Mouse (Mus musculus) stomach, embryonic 16.5 days (tissue): ENCODE data around the gene Arhgap27. TPM values are rescaled to one million over a fixed set of nuclear protein-coding genes. Genes with fewer than 3 reads are reported as not detected.

Experiments
- ATAC-seq: fragments of 200-750 bp; cut with Nextera tagmentation; 2 replicates; pipeline ENCODE4 v1.8.0; 2017; ENCODE audit warnings: moderate number of reproducible peaks, moderate TSS enrichment; ENCODE audit not compliant: insufficient read depth, low FRiP score
- H3K27ac ChIP-seq: fragments of 300-500 bp; sonication (generic); 2 replicates; pipeline ENCODE4 v1.5.1; 2014; ENCODE audit warnings: low read length
- H3K27me3 ChIP-seq: fragments of 300-500 bp; sonication (generic); 2 replicates; pipeline ENCODE4 v1.6.1; 2014; ENCODE audit warnings: low read length, control low read depth, mixed read lengths; ENCODE audit not compliant: control insufficient read depth, insufficient read depth
- H3K36me3 ChIP-seq: fragments of 300-500 bp; sonication (generic); 2 replicates; pipeline ENCODE4 v1.6.1; 2014; ENCODE audit warnings: low read length; ENCODE audit not compliant: control insufficient read depth, insufficient read depth
- H3K4me1 ChIP-seq: fragments of 300-500 bp; sonication (generic); 2 replicates; pipeline ENCODE4 v1.6.1; 2014; ENCODE audit warnings: low read length, control low read depth, mixed read lengths; ENCODE audit not compliant: control insufficient read depth, insufficient read depth
- H3K4me2 ChIP-seq: fragments of 300-500 bp; sonication (generic); 2 replicates; pipeline ENCODE4 v1.6.1; 2014; ENCODE audit warnings: low read depth, low read length, mixed read lengths
- H3K4me3 ChIP-seq: fragments of 300-500 bp; sonication (generic); replicated peaks from 2 replicates; pipeline ENCODE4 v1.5.1; 2014; ENCODE audit warnings: mild to moderate bottlenecking, low read length
- H3K9ac ChIP-seq: fragments of 300-500 bp; sonication (generic); 2 replicates; pipeline ENCODE4 v1.6.1; 2014; ENCODE audit warnings: low read length
- H3K9me3 ChIP-seq: fragments of 300-500 bp; sonication (generic); replicated peaks from 2 replicates; pipeline ENCODE4 v1.6.1; 2016; ENCODE audit warnings: low read length, control low read depth; ENCODE audit not compliant: control insufficient read depth
- WGBS: fragments of 180-500 bp; shearing (Covaris S2); extraction: QIAGEN DNeasy Blood & Tissue Kit; methylation state at CpG from one replicate; pipeline ENCODE4 v1.1.7; 2014; 5-methylcytosine and 5-hydroxymethylcytosine counted together
- polyA plus RNA-seq: library from polyadenylated mRNA; unstranded; fragments of >200 nt; fragmentation: Nextera tagmentation; extraction: Ambion mirVana; gene quantifications from 2 replicates; pipeline ENCODE4 v1.2.1, GENCODE M21; 2015

Gene Arhgap27
- polyA plus RNA-seq, 1 experiment from 2014 or later = 19.1 TPM

DNA sequence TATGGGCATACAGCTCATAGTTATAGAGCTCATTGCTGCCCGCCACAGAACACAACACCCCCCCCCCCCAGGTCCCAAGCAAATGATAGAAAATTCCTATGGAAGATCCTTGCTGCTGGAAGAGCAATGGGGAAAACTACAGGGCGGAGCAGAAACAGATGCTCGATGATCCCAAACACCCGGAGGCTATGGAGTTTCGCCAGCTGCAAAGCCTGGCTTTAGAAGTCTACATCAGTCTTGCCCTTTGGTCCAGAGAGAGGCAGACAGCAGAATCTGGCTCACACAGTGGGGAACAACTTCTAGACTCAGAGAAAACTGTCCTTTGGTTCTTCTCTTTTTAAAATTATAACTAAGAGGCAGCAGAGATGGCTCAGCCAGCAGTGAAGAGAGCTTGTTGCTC, 27.9 kb downstream of the Arhgap27 start:
- WGBS = 63% methylated on average over 5 of the region's 5 CpGs
- H3K9ac ChIP-seq = no peak overlapping the region
- H3K4me3 ChIP-seq = no peak overlapping the region
- no peaks in the 10 kb centered on the region for H3K9me3 ChIP-seq
- H3K27me3 ChIP-seq = peaks cover 14% of the 10 kb centered on the region; the same call in 1 of the 2 replicates
- H3K27ac ChIP-seq = peak overlapping the region; percentile 56
- no peak for ATAC-seq
- peaks cover 35% of the 10 kb centered on the region for H3K4me1 ChIP-seq
- no peaks in the 10 kb centered on the region for H3K36me3 ChIP-seq
- no peak overlapping the region for H3K4me2 ChIP-seq

DNA sequence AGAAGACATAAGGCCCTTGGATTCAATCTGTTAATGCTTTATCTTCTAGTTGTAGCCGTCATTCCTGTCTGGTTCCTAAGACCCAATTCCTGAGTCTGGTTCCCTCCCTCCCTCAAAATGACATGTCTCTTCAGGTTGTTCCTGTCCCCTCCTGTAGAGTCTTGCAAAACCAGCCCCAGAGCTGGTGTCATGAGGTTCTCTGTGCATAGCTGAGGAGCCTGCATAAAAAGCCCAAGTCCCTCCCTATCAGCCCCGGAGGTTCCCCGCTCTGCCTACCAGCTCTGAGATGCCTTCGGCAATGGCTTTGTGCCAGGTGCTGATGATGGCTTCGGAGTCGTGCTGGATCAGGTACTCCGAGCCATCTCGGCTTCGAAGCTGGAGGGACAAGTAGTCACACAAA, 28.6 kb downstream of the Arhgap27 start:
- Histone ChIP-seq H3K9ac (no peak overlapping the region), H3K4me3 (no peak overlapping the region), H3K27ac (peak overlapping the region; percentile 68), H3K27me3 (peaks cover 14% of the 10 kb centered on the region; the same call in 1 of the 2 replicates), H3K4me1 (peaks cover 29% of the 10 kb centered on the region), H3K9me3 (no peaks in the 10 kb centered on the region), H3K36me3 (no peaks in the 10 kb centered on the region), H3K4me2 (no peak overlapping the region)
- ATAC-seq = peak; percentile 38; the same call in 1 of the 2 replicates
- 77% methylated on average over 9 of the region's 9 CpGs for WGBS

DNA sequence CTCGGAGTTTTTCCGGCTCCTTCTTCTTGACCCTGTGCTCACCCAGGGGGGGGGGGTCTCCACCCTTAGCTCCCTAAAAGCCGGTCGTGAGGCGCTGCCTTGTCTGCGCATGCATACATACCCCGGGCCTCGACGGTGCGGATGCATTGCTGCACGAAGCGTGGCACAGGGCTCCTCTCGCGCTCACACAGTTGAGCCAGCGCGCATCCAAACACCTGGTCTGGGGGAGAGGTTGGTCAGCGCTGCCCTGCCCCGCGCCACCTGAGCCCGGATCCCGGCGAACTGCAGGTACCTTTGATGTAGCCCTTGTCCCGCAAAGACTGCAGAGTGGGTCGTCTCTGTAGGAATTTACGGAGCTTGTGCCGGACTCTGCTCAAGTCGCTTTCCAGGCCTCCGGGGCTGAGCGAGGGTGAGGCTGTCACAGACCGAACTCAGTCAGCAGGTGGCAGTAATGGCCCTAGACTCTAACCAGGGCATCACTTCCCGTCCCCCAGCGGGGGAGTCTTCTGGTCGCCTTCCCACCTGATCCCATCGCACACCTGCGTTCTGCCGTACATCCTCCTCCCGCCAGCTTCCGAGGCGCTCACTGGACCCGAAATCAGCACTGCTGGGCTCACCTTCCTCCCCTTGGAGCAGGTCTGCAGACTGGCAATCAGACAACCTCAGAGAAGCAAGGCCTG, 29.6 kb downstream of the Arhgap27 start:
- ATAC-seq = no peak
- no peaks in the 10 kb centered on the region for H3K36me3 ChIP-seq
- H3K4me1 ChIP-seq = peaks cover 23% of the 10 kb centered on the region; the same call in 1 of the 2 replicates
- peak overlapping the region; percentile 25 for H3K4me3 ChIP-seq
- 27% methylated on average over 40 of the region's 40 CpGs for WGBS
- H3K9me3 ChIP-seq = no peaks in the 10 kb centered on the region
- H3K27ac ChIP-seq = peak overlapping the region; percentile 68
- H3K4me2 ChIP-seq = peak overlapping the region; percentile 38; the same call in 1 of the 2 replicates
- H3K9ac ChIP-seq = peak overlapping the region; percentile 42
- peaks cover 14% of the 10 kb centered on the region; the same call in 1 of the 2 replicates for H3K27me3 ChIP-seq

GRCm38 (mm10) chr11:103332890-103333651, 30.4 kb downstream of the Arhgap27 start:
- Histone ChIP-seq H3K9me3 (no peaks in the 10 kb centered on the region), H3K36me3 (no peaks in the 10 kb centered on the region), H3K27me3 (peaks cover 14% of the 10 kb centered on the region; the same call in 1 of the 2 replicates), H3K9ac (peak overlapping the region; percentile 32; the same call in 1 of the 2 replicates), H3K4me3 (peak overlapping the region; percentile 25), H3K4me1 (peaks cover 23% of the 10 kb centered on the region; the same call in 1 of the 2 replicates), H3K4me2 (peak overlapping the region; percentile 38), H3K27ac (no peak overlapping the region)
- WGBS = 45% methylated on average over 34 of the region's 34 CpGs
- ATAC-seq = no peak

DNA sequence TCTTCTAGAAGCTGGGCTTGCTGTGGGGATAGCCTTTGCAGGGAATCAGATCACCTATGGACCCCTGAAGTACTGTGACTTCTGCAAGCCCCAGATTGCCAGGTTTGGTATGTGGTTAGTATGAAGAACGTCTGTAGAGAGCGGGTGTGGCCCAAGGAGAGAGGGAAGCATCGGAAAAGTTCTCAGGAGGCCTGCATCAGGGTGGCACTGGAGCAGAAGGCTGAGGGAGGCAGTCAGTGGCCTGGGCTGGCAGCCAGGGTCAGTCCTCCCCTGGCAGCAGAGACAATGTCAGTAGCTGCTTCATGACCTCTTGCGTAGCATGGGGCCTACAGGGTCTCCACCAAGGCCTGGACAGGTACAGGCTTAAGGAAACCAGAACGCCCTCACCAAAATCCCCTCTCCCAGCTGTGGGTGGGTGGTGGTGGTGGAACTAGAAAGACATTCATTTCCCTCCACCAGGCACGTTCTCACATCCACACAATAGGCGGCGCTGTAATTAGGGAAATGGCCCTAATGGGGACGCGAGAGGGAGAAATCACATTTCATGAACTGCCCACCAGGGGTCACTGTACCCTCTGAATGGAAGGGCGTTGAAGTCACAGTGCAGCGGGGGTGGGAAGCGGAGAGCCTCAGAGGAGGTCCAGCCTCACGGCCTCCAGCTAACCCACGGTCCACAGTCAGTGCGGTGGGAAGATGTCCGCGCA, 31.2 kb downstream of the Arhgap27 start:
- Histone ChIP-seq H3K9ac (no peak overlapping the region), H3K4me3 (peak overlapping the region; percentile 25), H3K27me3 (peaks cover 14% of the 10 kb centered on the region; the same call in 1 of the 2 replicates), H3K27ac (no peak overlapping the region), H3K4me1 (peaks cover 23% of the 10 kb centered on the region; the same call in 1 of the 2 replicates), H3K36me3 (no peaks in the 10 kb centered on the region), H3K9me3 (no peaks in the 10 kb centered on the region), H3K4me2 (peak overlapping the region; percentile 38)
- peak; percentile 15; the same call in 1 of the 2 replicates for ATAC-seq
- 31% methylated on average over 18 of the region's 18 CpGs for WGBS

GRCm38 (mm10) chr11:103331502-103332185, 31.8 kb downstream of the Arhgap27 start:
- Histone ChIP-seq H3K36me3 (no peaks in the 10 kb centered on the region), H3K4me3 (no peak overlapping the region), H3K27me3 (peaks cover 14% of the 10 kb centered on the region; the same call in 1 of the 2 replicates), H3K9me3 (no peaks in the 10 kb centered on the region), H3K9ac (no peak overlapping the region), H3K4me1 (peaks cover 23% of the 10 kb centered on the region; the same call in 1 of the 2 replicates), H3K4me2 (no peak overlapping the region), H3K27ac (no peak overlapping the region)
- ATAC-seq = no peak
- 76% methylated on average over 10 of the region's 10 CpGs for WGBS

GRCm38 (mm10) chr11:103330651-103331319, 32.7 kb downstream of the Arhgap27 start:
- H3K9ac ChIP-seq = no peak overlapping the region
- H3K4me1 ChIP-seq = peaks cover 23% of the 10 kb centered on the region; the same call in 1 of the 2 replicates
- H3K4me3 ChIP-seq = no peak overlapping the region
- WGBS = 62% methylated on average over 7 of the region's 7 CpGs
- H3K27ac ChIP-seq = no peak overlapping the region
- no peak for ATAC-seq
- H3K9me3 ChIP-seq = no peaks in the 10 kb centered on the region
- H3K36me3 ChIP-seq = no peaks in the 10 kb centered on the region
- H3K27me3 ChIP-seq = peaks cover 14% of the 10 kb centered on the region; the same call in 1 of the 2 replicates
- H3K4me2 ChIP-seq = no peak overlapping the region

GRCm38 (mm10) chr11:103326950-103327349, 36.5 kb downstream of the Arhgap27 start:
- Histone ChIP-seq H3K9ac (no peak overlapping the region), H3K27ac (no peak overlapping the region), H3K4me2 (no peak overlapping the region), H3K27me3 (no peaks in the 10 kb centered on the region), H3K4me1 (0 out of 2 replicates have a peak, but pooled peaks cover 4% of the 10 kb centered on the region), H3K4me3 (no peak overlapping the region), H3K9me3 (no peaks in the 10 kb centered on the region), H3K36me3 (no peaks in the 10 kb centered on the region)
- no peak for ATAC-seq
- 14% methylated on average over 5 of the region's 5 CpGs for WGBS
